Mouse (Mus musculus) MEL (cell line): ENCODE results near the gene Psme3. TPM values are rescaled to one million over a fixed set of nuclear protein-coding genes. Genes with fewer than 3 reads are reported as not detected.

Experiments
- DNase-seq: peaks from one replicate; pipeline ENCODE4 v3.0.0; 2011; ENCODE audit warnings: low read depth, low spot score
- H3K27ac ChIP-seq: 2 replicates; pipeline ENCODE4 v1.5.1; 2012; ENCODE audit warnings: low read depth, mild to moderate bottlenecking, control low read depth, low read length, moderate library complexity; ENCODE audit not compliant: control insufficient read depth
- H3K27me3 ChIP-seq, 2 experiments: fragments of 150-350 bp in 1 of 2; sonication (generic) in 1 of 2; 2 replicates each; pipeline ENCODE4 v1.6.1; 2012; ENCODE audit warnings: low read length in 2 of 2, mild to moderate bottlenecking in 2 of 2, improper control_type of control experiment in 1 of 2, moderate library complexity in 1 of 2; ENCODE audit not compliant: insufficient read depth in 2 of 2, control insufficient read depth in 1 of 2
- H3K36me3 ChIP-seq, 2 experiments: 2 replicates each; pipeline ENCODE4 v1.6.1; 2012 to 2014; ENCODE audit warnings: low read length in 2 of 2, improper control_type of control experiment in 1 of 2, inconsistent platforms in 1 of 2, mild to moderate bottlenecking in 1 of 2; ENCODE audit not compliant: insufficient read depth in 2 of 2, control insufficient read depth in 1 of 2
- H3K4me1 ChIP-seq, 2 experiments: fragments of 150-350 bp in 1 of 2; sonication (generic) in 1 of 2; 2 replicates each; pipeline ENCODE4 v1.6.1; 2012; ENCODE audit warnings: low read length in 2 of 2, improper control_type of control experiment in 1 of 2, mild to moderate bottlenecking in 1 of 2; ENCODE audit not compliant: insufficient read depth in 2 of 2, control insufficient read depth in 1 of 2
- H3K4me3 ChIP-seq, 2 experiments: fragments of 150-350 bp in 1 of 2; sonication (generic) in 1 of 2; 2 replicates each; pipeline ENCODE4 v1.5.1; 2012; ENCODE audit warnings: low read depth in 2 of 2, low read length in 2 of 2, mild to moderate bottlenecking in 2 of 2, moderate library complexity in 2 of 2, control low read depth in 1 of 2, improper control_type of control experiment in 1 of 2; ENCODE audit not compliant: control insufficient read depth in 1 of 2, insufficient read depth in 1 of 2
- H3K79me2 ChIP-seq: 2 replicates; pipeline ENCODE4 v1.6.1; 2012; ENCODE audit warnings: mild to moderate bottlenecking, low read length, moderate library complexity; ENCODE audit not compliant: control insufficient read depth, poor library complexity, insufficient read depth
- H3K9ac ChIP-seq: 2 replicates; pipeline ENCODE4 v1.6.1; 2012; ENCODE audit warnings: low read depth, mild to moderate bottlenecking, control low read depth, low read length, moderate library complexity; ENCODE audit not compliant: control insufficient read depth, poor library complexity, severe bottlenecking
- H3K9me3 ChIP-seq: fragments of 150-350 bp; sonication (generic); replicated peaks from 2 replicates; pipeline ENCODE4 v1.6.1; 2012; ENCODE audit warnings: mild to moderate bottlenecking, low read length, improper control_type of control experiment, moderate library complexity; ENCODE audit not compliant: insufficient read depth
- CHD1 ChIP-seq: IDR thresholded peaks from 2 replicates; pipeline ENCODE4 v1.6.1; 2012; ENCODE audit warnings: low read depth, mild to moderate bottlenecking, inconsistent platforms, low read length, improper control_type of control experiment
- CTCF ChIP-seq, 3 experiments: IDR thresholded peaks in 2 of 3; conservative IDR thresholded peaks in 1 of 3; 2 replicates each; pipeline ENCODE4 v1.5.1; 2011 to 2012; ENCODE audit warnings: low read length in 3 of 3, low read depth in 2 of 3, mild to moderate bottlenecking in 2 of 3, improper control_type of control experiment in 1 of 3, inconsistent platforms in 1 of 3, mixed read lengths in 1 of 3, moderate library complexity in 1 of 3; ENCODE audit not compliant: control insufficient read depth in 1 of 3, insufficient read depth in 1 of 3, poor library complexity in 1 of 3, severe bottlenecking in 1 of 3
- ELF1 ChIP-seq: IDR thresholded peaks from 2 replicates; pipeline ENCODE4 v1.6.1; 2014; ENCODE audit warnings: low read depth, mild to moderate bottlenecking, inconsistent platforms, low read length, improper control_type of control experiment, moderate library complexity
- EP300 ChIP-seq, 2 experiments: IDR thresholded peaks; 2 replicates each; pipeline ENCODE4 v1.6.1; 2011; ENCODE audit warnings: improper control_type of control experiment in 2 of 2, low read length in 2 of 2, low read depth in 1 of 2, mild to moderate bottlenecking in 1 of 2
- GABPA ChIP-seq: IDR thresholded peaks from 2 replicates; pipeline ENCODE4 v1.6.1; 2012; ENCODE audit warnings: low read depth, mild to moderate bottlenecking, inconsistent platforms, low read length, improper control_type of control experiment, moderate library complexity
- GATA1 ChIP-seq: IDR thresholded peaks from 2 replicates; pipeline ENCODE4 v1.6.1; 2011; ENCODE audit warnings: low read depth, low read length, improper control_type of control experiment
- JUND ChIP-seq: IDR thresholded peaks from 2 replicates; pipeline ENCODE4 v1.6.1; 2011; ENCODE audit warnings: low read depth, mild to moderate bottlenecking, improper control_type of control experiment, low read length
- KAT2A ChIP-seq: conservative IDR thresholded peaks from 2 replicates; pipeline ENCODE4 v1.6.1; 2012; ENCODE audit warnings: low read depth, low read length, improper control_type of control experiment, inconsistent platforms
- MEF2A ChIP-seq: IDR thresholded peaks from 2 replicates; pipeline ENCODE4 v1.6.1; 2014; ENCODE audit warnings: low read depth, mild to moderate bottlenecking, inconsistent platforms, low read length, improper control_type of control experiment; ENCODE audit not compliant: poor library complexity, insufficient replicate concordance, severe bottlenecking; ENCODE audit errors: extremely low read depth
- MYB ChIP-seq: IDR thresholded peaks from 2 replicates; pipeline ENCODE4 v1.6.1; 2011; ENCODE audit warnings: mild to moderate bottlenecking, low read depth, low read length, improper control_type of control experiment
- MYC ChIP-seq: IDR thresholded peaks from 2 replicates; pipeline ENCODE4 v1.6.1; 2011; ENCODE audit warnings: low read depth, mild to moderate bottlenecking, low read length, improper control_type of control experiment, moderate library complexity
- NELFE ChIP-seq: IDR thresholded peaks from 2 replicates; pipeline ENCODE4 v1.6.1; 2011; ENCODE audit warnings: low read depth, low read length, improper control_type of control experiment
- POLR2A ChIP-seq, 2 experiments: IDR thresholded peaks; 2 replicates each; pipeline ENCODE4 v1.6.1; 2011 to 2012; ENCODE audit warnings: low read length in 2 of 2, mild to moderate bottlenecking in 2 of 2, control low read depth in 1 of 2, improper control_type of control experiment in 1 of 2, low read depth in 1 of 2, moderate library complexity in 1 of 2; ENCODE audit not compliant: control insufficient read depth in 1 of 2, insufficient read depth in 1 of 2, poor library complexity in 1 of 2
- RAD21 ChIP-seq: IDR thresholded peaks from 2 replicates; pipeline ENCODE4 v1.6.1; 2011; ENCODE audit warnings: mild to moderate bottlenecking, low read depth, low read length, improper control_type of control experiment
- RCOR1 ChIP-seq: IDR thresholded peaks from 2 replicates; pipeline ENCODE4 v1.6.1; 2012; ENCODE audit warnings: low read depth, mild to moderate bottlenecking, inconsistent platforms, low read length, improper control_type of control experiment
- SIN3A ChIP-seq: IDR thresholded peaks from 2 replicates; pipeline ENCODE4 v1.6.1; 2012; ENCODE audit warnings: low read length, improper control_type of control experiment, inconsistent platforms
- SMC3 ChIP-seq: IDR thresholded peaks from 2 replicates; pipeline ENCODE4 v1.6.1; 2011; ENCODE audit warnings: low read depth, low read length, improper control_type of control experiment
- TAL1 ChIP-seq: IDR thresholded peaks from 2 replicates; pipeline ENCODE4 v1.6.1; 2012; ENCODE audit warnings: mild to moderate bottlenecking, inconsistent platforms, low read length, moderate library complexity, mixed read lengths
- TBP ChIP-seq: IDR thresholded peaks from 2 replicates; pipeline ENCODE4 v1.8.0; 2011; ENCODE audit warnings: low read depth, low read length, improper control_type of control experiment
- TCF12 ChIP-seq: IDR thresholded peaks from 2 replicates; pipeline ENCODE4 v1.6.1; 2014; ENCODE audit warnings: low read depth, mild to moderate bottlenecking, inconsistent platforms, low read length, improper control_type of control experiment, moderate library complexity
- ZC3H11A ChIP-seq: IDR thresholded peaks from 2 replicates; pipeline ENCODE4 v1.6.1; 2012; ENCODE audit warnings: low read depth, mild to moderate bottlenecking, inconsistent platforms, low read length, improper control_type of control experiment
- ZKSCAN1 ChIP-seq: IDR thresholded peaks from 2 replicates; pipeline ENCODE4 v1.6.1; 2012; ENCODE audit warnings: low read depth, mild to moderate bottlenecking, inconsistent platforms, low read length, improper control_type of control experiment, moderate library complexity
- ZNF384 ChIP-seq: IDR thresholded peaks from 2 replicates; pipeline ENCODE4 v1.6.1; 2012; ENCODE audit warnings: low read depth, mild to moderate bottlenecking, inconsistent platforms, low read length, improper control_type of control experiment
- polyA plus RNA-seq, 2 experiments: library from polyadenylated mRNA; stranded (reverse) in 1 of 2; unstranded in 1 of 2; fragments of >175 nt in 1 of 2; fragments of >200 nt in 1 of 2; gene quantifications; 2 replicates each; pipeline versions ENCODE4 v1.2.1 to v1.2.4; 2012; ENCODE audit warnings: low replicate concordance in 2 of 2, low read depth in 1 of 2; ENCODE audit not compliant: insufficient read length in 2 of 2, insufficient read depth in 1 of 2, missing spikeins in 1 of 2
- total RNA-seq: library from RNA; depleted of rRNA; stranded (reverse); fragments of 300-350 nt; gene quantifications from 2 replicates; pipeline ENCODE4 v1.2.3, GENCODE M21; 2012

Psme3 gene
- total and polyA plus RNA-seq, 3 experiments, result 139 to 446 (median 369) TPM

- Histone ChIP-seq H3K4me3 (peak overlapping the region; percentile 80), H3K36me3 (peaks cover 9 to 15% of the 10 kb centered on the region in 2 experiments), H3K9me3 (no peaks in the 10 kb centered on the region), H3K79me2 (peaks cover 29% of the 10 kb centered on the region), H3K27ac (no peak overlapping the region), H3K4me1 (peaks cover 5 to 17% of the 10 kb centered on the region in 2 experiments), H3K27me3 (no peaks in the 10 kb centered on the region), H3K9ac (peak overlapping the region; percentile 84)
- TF ChIP-seq CTCF (IDR thresholded peaks at IDR 0.05 in 2 of 3, conservative IDR thresholded peaks at IDR 0.05 in 1 of 3; ENCODE audit: control insufficient read depth in 1 of 3, insufficient read depth in 1 of 3, low read depth in 2 of 3, low read length in 3 of 3, poor library complexity in 1 of 3, severe bottlenecking in 1 of 3), result peak; percentile 58 to 71 (median 70)
- TF ChIP-seq RAD21, result peak; percentile 42
- peak; percentile 58 for TF ChIP-seq SMC3
- TF ChIP-seq CHD1, result no peak
- peak; percentile 74 for DNase-seq
These were observed 15.1 kb upstream of the Psme3 start for GRCm38 (mm10) chr11:101300881-101301280.

- H3K9ac ChIP-seq, result peak overlapping the region; percentile 84
- DNase-seq, result peak; percentile 54
- TF ChIP-seq ELF1, result no peak
- TF ChIP-seq TBP, result no peak
- TF ChIP-seq RCOR1, result no peak
- TF ChIP-seq GABPA, result no peak
- TF ChIP-seq TAL1, result no peak
- no peak for TF ChIP-seq ZKSCAN1
- no peak for TF ChIP-seq SIN3A
- H3K79me2 ChIP-seq, result peaks cover 29% of the 10 kb centered on the region
- 0 out of 2 replicates have a peak overlapping the region, but pooled peaks have one; percentile 11 for H3K27ac ChIP-seq
- no peaks in the 10 kb centered on the region for H3K9me3 ChIP-seq
- H3K27me3 ChIP-seq, result no peaks in the 10 kb centered on the region
- peaks cover 5 to 17% of the 10 kb centered on the region in 2 experiments for H3K4me1 ChIP-seq
- peaks cover 9 to 15% of the 10 kb centered on the region in 2 experiments for H3K36me3 ChIP-seq
- H3K4me3 ChIP-seq, result peak overlapping the region; percentile 80
These were observed 14.6 kb upstream of the Psme3 start for GRCm38 (mm10) chr11:101301299-101302003.

DNA sequence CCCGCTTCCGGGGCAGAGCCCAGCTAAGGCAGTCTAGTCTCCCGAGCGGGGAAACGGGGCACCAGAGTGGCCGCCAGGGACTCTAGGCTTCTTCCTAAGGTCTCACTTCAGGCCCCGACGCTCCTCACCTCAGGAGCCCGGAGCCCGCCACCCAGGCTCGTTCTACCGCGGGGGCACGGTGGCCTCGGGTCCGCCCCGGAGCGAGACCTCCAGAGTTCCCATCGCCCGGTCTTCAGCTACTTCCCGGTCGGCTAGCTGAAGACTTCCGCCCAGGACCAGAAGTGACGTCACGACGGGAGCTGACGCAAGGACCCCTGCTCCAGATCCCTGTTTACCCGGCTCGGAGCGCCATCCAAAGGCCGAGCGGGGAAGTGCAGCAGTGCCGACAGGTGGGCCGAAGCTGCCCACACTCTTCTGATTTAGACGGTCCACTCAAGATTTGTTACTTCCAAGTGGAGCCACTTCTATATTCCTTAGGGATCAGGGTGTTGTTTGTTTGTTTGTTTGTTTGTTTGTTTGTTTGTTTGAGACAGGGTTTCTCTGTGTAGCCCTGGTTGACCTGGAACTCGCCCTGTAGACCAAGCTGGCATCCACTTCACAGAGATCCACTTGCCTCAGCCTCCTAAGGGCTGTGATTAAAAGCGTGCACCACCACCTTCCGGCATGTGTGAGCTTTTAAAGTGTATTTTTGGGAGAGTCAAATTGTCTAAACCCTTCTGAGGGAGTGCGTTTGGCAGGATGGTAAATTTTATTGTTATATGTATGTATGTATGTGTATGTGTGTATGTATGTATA, 13.8 kb upstream of the Psme3 start, which contains the start of gene Becn1:
TSS of gene Becn1 (minus strand) at position 283 of the 795 bp plus-strand sequence.
- DNase-seq, result peak; percentile 98
- H3K4me3 ChIP-seq, result peak within 1 kb of the TSS; percentile 80
- H3K79me2 ChIP-seq, result peaks cover 29% of the 10 kb centered on the region
- peaks cover 5 to 17% of the 10 kb centered on the region in 2 experiments for H3K4me1 ChIP-seq
- H3K36me3 ChIP-seq, result peaks cover 5 to 15% of the 10 kb centered on the region in 2 experiments
- H3K27ac ChIP-seq, result 0 out of 2 replicates have a peak within 1 kb of the TSS, but pooled peaks have one; percentile 11
- no peaks in the 10 kb centered on the region for H3K27me3 ChIP-seq
- H3K9me3 ChIP-seq, result no peaks in the 10 kb centered on the region
- peak within 1 kb of the TSS; percentile 84 for H3K9ac ChIP-seq
- TF ChIP-seq ELF1, result peak; percentile 98
- no peak for TF ChIP-seq MEF2A
- peak; percentile 71 for TF ChIP-seq TCF12
- no peak for TF ChIP-seq CHD1
- no peak; a peak in 2 of 4 replicates for TF ChIP-seq EP300 (IDR thresholded peaks at IDR 0.05; ENCODE audit: low read depth in 1 of 2, low read length in 2 of 2)
- no peak for TF ChIP-seq MYB
- TF ChIP-seq ZKSCAN1, result no peak
- TF ChIP-seq NELFE, result peak; percentile 96
- TF ChIP-seq ZNF384, result peak; percentile 35; the same call in 1 of the 2 replicates
- TF ChIP-seq POLR2A (IDR thresholded peaks at IDR 0.05; ENCODE audit: control insufficient read depth in 1 of 2, insufficient read depth in 1 of 2, low read depth in 1 of 2, low read length in 2 of 2, poor library complexity in 1 of 2), result peak; percentile 91 to 97
- 0 out of 2 replicates have a peak, but pooled peaks have one; percentile 70 for TF ChIP-seq JUND
- TF ChIP-seq MYC, result no peak
- no peak; the same call in 1 of the 2 replicates for TF ChIP-seq KAT2A
- no peak for TF ChIP-seq GATA1
- TF ChIP-seq TBP, result peak; percentile 76
- TF ChIP-seq ZC3H11A, result peak; percentile 53
